Mouse (Mus musculus) stomach, embryonic 14.5 days (tissue): ENCODE data around the gene Mybpc3. TPM values are rescaled to one million over a fixed set of nuclear protein-coding genes. Genes with fewer than 3 reads are reported as not detected.

ENCODE experiments used
- ATAC-seq: fragments of 200-750 bp; cut with Nextera tagmentation; 2 replicates; pipeline ENCODE4 v1.8.0; 2017; ENCODE audit warnings: low read depth, moderate TSS enrichment; ENCODE audit not compliant: insufficient number of reproducible peaks, insufficient read depth, low FRiP score
- H3K27ac ChIP-seq: fragments of 300-500 bp; sonication (generic); 2 replicates; pipeline ENCODE4 v1.5.1; 2014; ENCODE audit warnings: mild to moderate bottlenecking, low read length, moderate library complexity, mixed read lengths
- H3K27me3 ChIP-seq: fragments of 300-500 bp; sonication (generic); 2 replicates; pipeline ENCODE4 v1.6.1; 2014; ENCODE audit warnings: low read length, control low read depth, mixed read lengths; ENCODE audit not compliant: control insufficient read depth, insufficient read depth
- H3K36me3 ChIP-seq: fragments of 300-500 bp; sonication (generic); 2 replicates; pipeline ENCODE4 v1.6.1; 2014; ENCODE audit warnings: mild to moderate bottlenecking, control low read depth, low read length, moderate library complexity, mixed read lengths; ENCODE audit not compliant: control insufficient read depth, insufficient read depth
- H3K4me1 ChIP-seq: fragments of 300-500 bp; sonication (generic); 2 replicates; pipeline ENCODE4 v1.6.1; 2014; ENCODE audit warnings: low read length, control low read depth, mixed read lengths; ENCODE audit not compliant: control insufficient read depth, insufficient read depth
- H3K4me2 ChIP-seq: fragments of 300-500 bp; sonication (generic); replicated peaks from 2 replicates; pipeline ENCODE4 v1.6.1; 2014; ENCODE audit warnings: low read depth, low read length, control low read depth
- H3K4me3 ChIP-seq: fragments of 300-500 bp; sonication (generic); 2 replicates; pipeline ENCODE4 v1.5.1; 2014; ENCODE audit warnings: low read depth, low read length, control low read depth
- H3K9ac ChIP-seq: fragments of 300-500 bp; sonication (generic); replicated peaks from 2 replicates; pipeline ENCODE4 v1.6.1; 2014; ENCODE audit warnings: low read depth, mild to moderate bottlenecking, control low read depth, low read length, moderate library complexity, mixed read lengths
- H3K9me3 ChIP-seq: fragments of 300-500 bp; sonication (generic); 2 replicates; pipeline ENCODE4 v1.6.1; 2016; ENCODE audit warnings: low read depth, low read length, control low read depth; ENCODE audit not compliant: control insufficient read depth
- WGBS: fragments of 180-500 bp; shearing (Covaris S2); extraction: QIAGEN DNeasy Blood & Tissue Kit; methylation state at CpG from one replicate; pipeline ENCODE4 v1.1.7; 2014; 5-methylcytosine and 5-hydroxymethylcytosine counted together
- polyA plus RNA-seq: library from polyadenylated mRNA; unstranded; fragments of >200 nt; fragmentation: Nextera tagmentation; extraction: Ambion mirVana; gene quantifications from 2 replicates; pipeline ENCODE4 v1.2.1, GENCODE M21; 2014

Gene Mybpc3
- polyA plus RNA-seq, 1 experiment from 2014 or later, result 0.42 TPM

DNA sequence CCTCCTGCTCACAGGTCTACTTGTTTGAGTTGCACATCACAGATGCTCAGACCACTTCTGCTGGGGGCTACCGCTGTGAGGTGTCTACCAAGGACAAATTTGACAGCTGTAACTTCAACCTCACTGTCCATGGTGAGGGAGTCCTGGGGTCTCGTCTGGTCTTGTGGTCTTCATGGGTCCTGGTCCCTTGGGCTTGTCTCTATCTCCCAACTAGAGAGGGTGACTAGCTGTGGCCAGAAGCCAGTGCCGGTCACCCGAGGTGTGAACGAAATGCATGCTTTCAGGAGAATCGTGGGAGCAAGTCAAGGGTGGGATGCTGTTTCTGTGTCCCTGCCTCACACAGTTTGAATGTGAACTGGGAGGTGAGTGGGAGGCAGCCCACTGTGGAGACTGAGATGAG, 3.1 kb downstream of the Mybpc3 start:
- Histone ChIP-seq H3K27me3 (no peaks in the 10 kb centered on the region), H3K27ac (no peak overlapping the region), H3K4me3 (no peak overlapping the region), H3K4me2 (no peak overlapping the region), H3K4me1 (no peaks in the 10 kb centered on the region), H3K9ac (no peak overlapping the region), H3K36me3 (no peaks in the 10 kb centered on the region), H3K9me3 (no peaks in the 10 kb centered on the region)
- 83% methylated on average over 6 of the region's 6 CpGs for WGBS
- no peak for ATAC-seq

DNA sequence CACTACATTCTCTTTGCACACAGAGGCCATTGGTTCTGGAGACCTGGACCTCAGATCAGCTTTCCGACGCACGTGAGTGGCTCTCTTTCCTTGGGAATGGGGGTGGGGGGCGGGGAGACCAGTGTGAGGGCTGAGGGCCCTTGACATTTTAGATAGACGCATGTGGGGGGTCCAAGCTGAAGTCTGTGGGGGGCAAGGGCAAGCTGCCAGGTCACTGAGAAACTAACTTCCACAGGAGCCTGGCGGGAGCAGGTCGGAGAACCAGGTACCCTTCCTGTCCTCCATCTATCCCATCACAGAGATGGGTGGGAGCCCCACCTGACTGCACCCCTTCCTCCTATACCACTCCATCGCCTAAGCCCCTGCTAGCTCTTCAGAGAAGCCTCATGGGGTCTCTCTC, 3.6 kb downstream of the Mybpc3 start:
- H3K27ac ChIP-seq, result no peak overlapping the region

DNA sequence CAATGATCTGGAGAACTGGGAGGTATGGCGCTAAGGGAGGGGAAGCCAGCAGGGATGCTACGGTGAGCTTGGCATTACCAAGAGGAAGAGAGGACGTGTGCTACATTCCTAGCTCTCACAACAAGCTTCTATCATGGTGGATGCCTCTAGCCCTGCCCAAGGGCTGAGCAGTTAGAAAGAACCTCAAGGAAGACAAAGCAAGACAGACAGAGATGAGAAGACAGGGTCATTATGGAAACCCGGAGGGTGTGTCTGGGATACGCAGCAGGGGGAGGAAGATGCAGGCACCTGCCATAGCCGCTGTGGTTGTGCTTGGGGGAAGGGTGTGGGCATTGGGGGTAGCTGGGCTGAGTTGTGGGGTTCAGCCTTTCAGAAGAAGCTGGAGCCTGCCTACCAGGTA, 5.6 kb downstream of the Mybpc3 start:
- ATAC-seq, result no peak
- H3K4me2 ChIP-seq, result no peak overlapping the region
- no peaks in the 10 kb centered on the region for H3K36me3 ChIP-seq
- H3K4me3 ChIP-seq, result no peak overlapping the region
- H3K9ac ChIP-seq, result no peak overlapping the region
- H3K27ac ChIP-seq, result no peak overlapping the region
- H3K4me1 ChIP-seq, result no peaks in the 10 kb centered on the region
- WGBS, result 75% methylated on average over 6 of the region's 6 CpGs
- no peaks in the 10 kb centered on the region for H3K9me3 ChIP-seq
- no peaks in the 10 kb centered on the region for H3K27me3 ChIP-seq

More for the DNA sequence above, 3.6 kb downstream of the Mybpc3 start:
- H3K9ac ChIP-seq, result no peak overlapping the region
- no peaks in the 10 kb centered on the region for H3K27me3 ChIP-seq
- no peak overlapping the region for H3K4me3 ChIP-seq
- H3K9me3 ChIP-seq, result no peaks in the 10 kb centered on the region
- no peaks in the 10 kb centered on the region for H3K4me1 ChIP-seq
- WGBS, result 61% methylated on average over 8 of the region's 8 CpGs
- no peak for ATAC-seq
- H3K4me2 ChIP-seq, result no peak overlapping the region
- H3K36me3 ChIP-seq, result no peaks in the 10 kb centered on the region

GRCm38 (mm10) chr2:91125101-91125500, 7.2 kb downstream of the Mybpc3 start:
- H3K4me3 ChIP-seq, result no peak overlapping the region
- H3K4me2 ChIP-seq, result no peak overlapping the region
- WGBS, result 87% methylated on average over 10 of the region's 10 CpGs
- no peaks in the 10 kb centered on the region for H3K36me3 ChIP-seq
- H3K27ac ChIP-seq, result no peak overlapping the region
- no peak for ATAC-seq
- no peaks in the 10 kb centered on the region for H3K9me3 ChIP-seq
- H3K4me1 ChIP-seq, result no peaks in the 10 kb centered on the region
- no peak overlapping the region for H3K9ac ChIP-seq
- H3K27me3 ChIP-seq, result no peaks in the 10 kb centered on the region

DNA sequence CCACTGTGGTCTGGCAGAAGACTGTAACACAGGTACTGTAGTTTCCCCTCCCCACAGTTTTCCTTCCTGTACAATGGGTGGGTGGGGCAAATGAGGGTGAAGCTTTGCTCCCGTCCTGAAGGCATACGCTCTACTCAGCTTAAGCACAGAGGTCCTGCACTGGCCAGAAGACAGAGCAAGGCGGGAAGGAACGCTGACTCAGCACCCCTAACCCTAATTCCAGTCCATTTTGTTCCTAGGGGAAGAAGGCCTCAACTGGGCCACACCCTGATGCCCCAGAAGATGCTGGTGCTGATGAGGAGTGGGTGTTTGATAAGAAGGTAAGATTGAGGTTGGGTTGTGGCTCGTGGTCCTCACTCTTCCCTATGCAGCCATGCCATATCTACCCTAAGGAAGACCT, 10.8 kb downstream of the Mybpc3 start:
- H3K4me1 ChIP-seq, result no peaks in the 10 kb centered on the region

GRCm38 (mm10) chr2:91130126-91130525, 12.2 kb downstream of the Mybpc3 start:
- no peak overlapping the region for H3K27ac ChIP-seq
- H3K4me1 ChIP-seq, result no peaks in the 10 kb centered on the region
- H3K4me3 ChIP-seq, result no peak overlapping the region
- H3K9me3 ChIP-seq, result no peaks in the 10 kb centered on the region
- 82% methylated on average over 6 of the region's 6 CpGs for WGBS
- no peaks in the 10 kb centered on the region for H3K27me3 ChIP-seq
- no peak overlapping the region for H3K9ac ChIP-seq
- H3K36me3 ChIP-seq, result no peaks in the 10 kb centered on the region
- no peak overlapping the region for H3K4me2 ChIP-seq
- ATAC-seq, result no peak

More for the DNA sequence above, 10.8 kb downstream of the Mybpc3 start:
- Histone ChIP-seq H3K27me3 (no peaks in the 10 kb centered on the region), H3K9ac (no peak overlapping the region), H3K9me3 (no peaks in the 10 kb centered on the region), H3K36me3 (no peaks in the 10 kb centered on the region), H3K4me3 (no peak overlapping the region), H3K27ac (no peak overlapping the region), H3K4me2 (no peak overlapping the region)
- 82% methylated on average over 5 of the region's 5 CpGs for WGBS
- no peak for ATAC-seq

- Histone ChIP-seq H3K27ac (no peak overlapping the region), H3K4me1 (no peaks in the 10 kb centered on the region), H3K9me3 (no peaks in the 10 kb centered on the region), H3K9ac (no peak overlapping the region), H3K36me3 (no peaks in the 10 kb centered on the region), H3K4me3 (no peak overlapping the region), H3K4me2 (no peak overlapping the region), H3K27me3 (no peaks in the 10 kb centered on the region)
- 86% methylated on average over 15 of the region's 15 CpGs for WGBS
- ATAC-seq, result no peak
Observed at GRCm38 (mm10) chr2:91131251-91131650, 13.3 kb downstream of the Mybpc3 start.

- H3K4me1 ChIP-seq, result no peaks in the 10 kb centered on the region
- ATAC-seq, result no peak
- no peak overlapping the region for H3K27ac ChIP-seq
- 62% methylated on average over 3 of the region's 3 CpGs for WGBS
- no peak overlapping the region for H3K4me2 ChIP-seq
- H3K36me3 ChIP-seq, result no peaks in the 10 kb centered on the region
- no peak overlapping the region for H3K4me3 ChIP-seq
- no peaks in the 10 kb centered on the region for H3K9me3 ChIP-seq
- no peak overlapping the region for H3K9ac ChIP-seq
- H3K27me3 ChIP-seq, result no peaks in the 10 kb centered on the region
Observed at GRCm38 (mm10) chr2:91132035-91132434, 14.1 kb downstream of the Mybpc3 start.
